Mouse (Mus musculus) T-helper 2 cell (primary cell): ENCODE results near the gene 2310057M21Rik.
"Not testable (repeated sequence)": the region's sequence is repeated elsewhere in the genome, so short reads cannot be mapped to it uniquely, and the experiment has no call there.

Experiments used
- in situ Hi-C: fragments of 300-600 bp; cut with MboI, MseI; formaldehyde crosslinking; loops from one replicate; pipeline ENCODE4 v1.15.1; 2025; ENCODE audit warnings: high pct_unique_total_duplicates

2310057M21Rik gene

DNA sequence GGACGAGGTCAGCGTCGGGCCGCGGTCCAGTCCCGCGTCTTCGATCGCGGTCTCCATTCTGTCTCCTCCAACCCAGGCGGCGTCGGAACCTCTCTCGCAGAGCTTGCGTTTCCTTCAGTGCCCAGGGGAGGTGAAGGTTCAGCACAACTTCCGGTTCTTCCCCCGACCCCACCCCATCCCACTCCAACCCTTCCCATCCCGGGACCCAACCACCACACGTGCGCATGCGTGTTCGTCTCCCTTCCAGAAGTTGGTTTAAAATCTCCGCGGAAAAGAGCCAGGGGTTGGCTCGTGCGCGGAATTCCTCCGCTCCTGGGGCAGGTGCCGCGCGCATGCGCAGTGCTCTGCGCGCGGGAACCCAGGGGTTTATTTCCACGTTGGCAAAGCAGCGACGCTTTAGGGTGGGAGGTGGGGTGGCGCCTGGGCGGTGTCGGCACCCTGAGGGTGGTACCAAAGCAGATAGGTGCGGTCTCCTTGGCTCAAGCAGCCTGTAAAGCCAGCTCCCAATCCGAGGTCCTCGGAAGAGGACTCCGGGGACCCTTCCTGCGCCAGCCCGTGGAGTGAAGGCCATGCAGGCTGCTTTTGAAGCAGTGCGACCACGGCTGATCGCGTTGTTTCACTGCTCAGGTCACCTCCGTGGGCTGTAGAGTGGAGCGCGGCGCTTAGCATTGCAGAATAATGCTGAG is at the start of gene 2310057M21Rik:
Gene 2310057M21Rik, minus strand, starts transcription at position 145 of the 686 bp plus-strand sequence.
- in situ Hi-C loops: loop anchor here (25.0 kb wide), 1 partner anchor 825 kb away; no protein-coding TSS in a partner anchor

GRCm38 (mm10) chr7:131411941-131412270 is 49.3 kb upstream of the 2310057M21Rik start:
- in situ Hi-C loops: loop anchor here (5.0 kb wide), 1 partner anchor 45 kb away; no protein-coding TSS in a partner anchor

GRCm38 (mm10) chr7:131411221-131411940 is 48.8 kb upstream of the 2310057M21Rik start:
- in situ Hi-C loops: loop anchor here (5.0 kb wide), 1 partner anchor 44 kb away; no protein-coding TSS in a partner anchor

DNA sequence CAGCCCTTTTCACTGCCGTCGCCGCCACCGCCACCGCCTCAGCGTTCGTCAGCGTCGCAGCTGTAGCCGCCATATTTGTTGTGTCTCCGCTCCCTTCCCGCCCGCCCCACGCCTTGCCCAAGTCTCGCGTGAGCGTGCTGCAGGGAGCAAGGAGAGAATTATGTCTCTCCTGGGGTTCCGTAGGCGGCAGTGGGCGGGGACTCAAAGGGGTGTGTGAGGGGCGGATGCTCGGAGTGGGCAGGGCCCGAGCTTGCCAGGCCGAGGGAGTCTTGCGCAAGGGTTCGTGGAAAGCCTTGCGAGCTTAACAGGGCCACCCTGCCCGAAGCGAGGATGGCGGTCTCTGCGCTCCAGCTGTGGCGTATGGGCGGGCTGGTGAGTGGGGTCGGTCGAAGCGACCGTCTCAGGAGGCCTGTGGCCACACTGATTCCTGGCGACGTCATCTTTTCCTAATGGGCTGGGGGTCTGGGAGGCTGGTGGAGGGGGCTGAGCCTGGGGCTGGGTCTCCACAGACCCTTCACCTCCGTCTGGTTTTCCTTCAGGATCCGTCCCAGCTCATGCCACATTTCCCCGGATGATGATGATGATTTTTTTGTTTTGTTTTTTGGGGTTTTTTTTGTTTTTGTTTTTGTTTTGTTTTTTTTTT is 48.0 kb upstream of the 2310057M21Rik start, which contains the start of the genes Ikzf5 and Acadsb:
Gene Ikzf5, minus strand, starts transcription at position 106 of the 643 bp plus-strand sequence.
Gene Acadsb, plus strand, starts transcription at position 186 of the 643 bp plus-strand sequence.
- in situ Hi-C loops: loop anchor here (5.0 kb wide), 1 partner anchor 43 kb away; no protein-coding TSS in a partner anchor

- in situ Hi-C loops: loop anchor here (5.0 kb wide), 1 partner anchor 43 kb away; no protein-coding TSS in a partner anchor
Measured at GRCm38 (mm10) chr7:131409988-131410385, 47.4 kb upstream of the 2310057M21Rik start.

- in situ Hi-C loops: no loop called here
Measured at GRCm38 (mm10) chr7:131409321-131409987, 46.9 kb upstream of the 2310057M21Rik start.

GRCm38 (mm10) chr7:131391761-131392160 is 29.2 kb upstream of the 2310057M21Rik start:
- in situ Hi-C loops: not testable (repeated sequence)

DNA sequence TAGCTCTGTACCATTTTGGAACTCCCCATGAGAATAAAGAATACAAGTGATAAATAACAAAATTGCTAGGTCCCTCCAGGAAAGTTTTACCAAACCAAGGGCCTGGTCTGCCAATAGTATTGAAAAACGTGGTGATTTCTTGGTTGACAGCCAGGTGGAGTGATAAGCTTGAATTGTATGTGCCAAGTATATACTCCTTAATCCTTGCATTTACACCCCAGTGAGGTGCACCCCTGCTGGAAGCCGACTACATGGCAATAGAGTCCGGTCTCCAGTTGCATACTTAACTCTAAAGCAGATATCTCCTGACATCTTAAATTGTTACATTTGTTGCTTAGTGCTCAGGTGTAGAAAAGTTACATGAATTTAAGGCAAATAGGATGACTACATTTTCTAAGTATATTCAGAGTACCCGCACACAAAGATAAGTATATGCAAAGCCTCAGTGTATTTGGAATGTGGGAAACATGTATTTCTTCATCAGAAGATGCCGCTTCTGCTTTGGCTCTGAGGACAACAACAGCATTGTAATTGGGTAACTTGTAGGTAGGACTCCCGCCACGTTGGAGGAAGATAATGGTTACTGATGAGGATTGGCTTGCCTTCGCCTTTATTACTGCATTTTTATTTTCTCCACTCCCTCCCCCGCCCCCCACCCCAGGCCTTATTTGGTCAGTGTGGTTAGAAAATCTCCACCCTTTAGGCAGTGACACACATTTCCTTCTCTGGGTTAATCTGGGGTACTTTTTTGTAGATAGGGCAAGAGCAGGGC is 9.5 kb upstream of the 2310057M21Rik start:
- in situ Hi-C loops: loop anchor here (25.0 kb wide), 1 partner anchor 835 kb away; no protein-coding TSS in a partner anchor

GRCm38 (mm10) chr7:131371470-131371860 is 8.9 kb upstream of the 2310057M21Rik start:
- in situ Hi-C loops: loop anchor here (25.0 kb wide), 1 partner anchor 834 kb away; no protein-coding TSS in a partner anchor

GRCm38 (mm10) chr7:131370648-131371469 is 8.3 kb upstream of the 2310057M21Rik start, which contains the start of gene Pstk:
Pstk (plus strand) TSS chr7:131371141.
- in situ Hi-C loops: loop anchor here (25.0 kb wide), 1 partner anchor 834 kb away; no protein-coding TSS in a partner anchor

- in situ Hi-C loops: loop anchor here (25.0 kb wide), 1 partner anchor 827 kb away; no protein-coding TSS in a partner anchor
Measured at GRCm38 (mm10) chr7:131364131-131364530, 1.6 kb upstream of the 2310057M21Rik start.

DNA sequence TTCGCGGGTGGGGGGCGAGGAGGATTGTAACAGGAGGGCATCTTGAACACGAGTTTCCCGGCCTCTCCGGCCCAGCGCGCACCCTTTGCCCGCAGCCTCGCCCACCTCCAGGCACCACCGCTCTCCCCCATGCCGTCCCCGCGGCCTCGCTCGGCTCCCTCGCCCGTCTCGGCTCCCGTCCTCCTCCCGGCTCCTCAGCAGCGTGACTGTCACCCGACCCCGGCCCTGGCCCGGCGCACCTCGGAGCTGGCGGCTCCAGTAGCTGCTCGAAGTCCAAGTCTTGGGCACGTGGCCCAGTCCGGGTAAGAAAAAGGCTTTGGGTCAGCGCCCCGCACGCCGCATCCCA is 317 bp downstream of the 2310057M21Rik start:
- in situ Hi-C loops: loop anchor here (25.0 kb wide), 1 partner anchor 825 kb away; no protein-coding TSS in a partner anchor

- in situ Hi-C loops: loop anchor here (5.0 to 25.0 kb wide), 2 partner anchors 196 to 819 kb away; no protein-coding TSS in a partner anchor
Measured at GRCm38 (mm10) chr7:131356105-131356504, 6.5 kb downstream of the 2310057M21Rik start.

GRCm38 (mm10) chr7:131345856-131346541 is 16.6 kb downstream of the 2310057M21Rik start:
- in situ Hi-C loops: no loop called here

DNA sequence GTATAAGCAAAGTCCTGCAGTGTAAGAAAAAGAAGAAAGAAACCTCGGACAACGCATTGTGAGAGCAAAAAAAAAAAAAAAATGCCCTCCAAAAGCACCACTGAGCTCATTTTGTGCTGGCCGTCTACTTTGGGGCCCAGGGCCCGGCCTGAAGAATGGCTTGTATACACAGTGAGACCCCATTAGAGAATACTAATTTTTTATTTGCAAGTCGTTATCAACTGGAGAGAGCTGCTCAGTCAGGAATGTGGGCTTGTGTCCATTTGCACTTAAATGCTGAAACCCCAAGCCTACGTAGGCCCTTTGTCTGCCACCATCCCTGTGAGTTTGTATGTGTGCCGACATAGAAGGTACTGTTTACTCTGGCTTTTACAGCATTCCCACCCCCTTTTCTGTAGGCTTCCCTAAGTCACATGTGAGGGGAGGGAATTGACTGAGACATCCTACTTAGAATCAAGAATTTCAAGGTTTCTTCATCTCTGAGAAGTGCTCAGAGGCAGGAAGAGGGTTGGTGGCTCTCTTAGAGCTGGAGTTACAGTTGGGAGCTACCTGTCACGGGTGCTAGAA is 25.0 kb downstream of the 2310057M21Rik start:
- in situ Hi-C loops: no loop called here

DNA sequence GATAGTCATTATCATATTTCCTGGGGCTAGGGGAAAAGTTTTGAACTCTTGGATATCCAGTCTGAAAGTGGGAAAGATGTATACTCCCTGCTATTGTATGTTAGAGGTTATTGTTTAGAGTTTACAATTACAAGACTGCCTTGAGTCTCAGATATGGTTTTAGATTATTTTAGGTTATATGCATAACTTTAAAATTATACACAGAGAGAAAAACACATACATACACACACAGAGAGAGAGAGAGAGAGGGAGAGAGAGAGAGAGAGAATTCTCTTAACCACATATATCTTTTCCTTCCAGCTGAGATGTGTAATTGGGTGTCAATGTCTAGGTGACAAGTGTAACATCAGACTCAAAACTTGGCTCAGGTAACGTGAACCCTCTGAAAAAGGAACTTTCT is 29.0 kb downstream of the 2310057M21Rik start, which contains the start of gene Fam24a:
Gene Fam24a, plus strand, starts transcription at position 301 of the 400 bp plus-strand sequence.
- in situ Hi-C loops: no loop called here

DNA sequence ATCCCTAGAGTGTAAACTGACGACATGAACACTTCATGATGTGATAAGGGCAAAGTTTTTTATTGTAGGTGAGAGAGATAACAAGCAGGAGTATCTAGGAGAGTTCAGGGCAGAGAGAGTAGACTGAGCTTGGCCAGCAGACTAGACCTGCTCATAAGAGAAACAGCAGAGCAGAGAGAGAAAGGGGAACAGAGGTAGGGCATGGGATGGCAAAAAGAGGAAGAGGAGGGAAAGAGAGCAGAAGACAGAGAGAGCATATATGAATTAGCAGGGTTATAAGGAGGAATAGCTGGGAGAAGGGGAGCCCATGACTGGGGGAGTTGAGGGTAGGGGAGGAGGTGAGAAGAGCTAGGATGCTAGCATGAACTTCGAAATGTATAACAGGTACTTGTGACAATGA is 30.9 kb downstream of the 2310057M21Rik start:
- in situ Hi-C loops: no loop called here

GRCm38 (mm10) chr7:131329416-131329815 is 33.1 kb downstream of the 2310057M21Rik start, which contains the start of gene Fam24b:
Fam24b (minus strand) TSS chr7:131329516.
- in situ Hi-C loops: no loop called here
